Mouse (Mus musculus) right cerebral cortex, postnatal 36 days (tissue): Measurements from ENCODE around the gene 4930523C07Rik.

Source experiments
- DNase-seq, 2 experiments: peaks; one replicate each; pipeline ENCODE4 v3.0.0; 2022; ENCODE audit warnings: low spot score in 2 of 2, mixed read lengths in 1 of 2

The 4930523C07Rik gene

DNA sequence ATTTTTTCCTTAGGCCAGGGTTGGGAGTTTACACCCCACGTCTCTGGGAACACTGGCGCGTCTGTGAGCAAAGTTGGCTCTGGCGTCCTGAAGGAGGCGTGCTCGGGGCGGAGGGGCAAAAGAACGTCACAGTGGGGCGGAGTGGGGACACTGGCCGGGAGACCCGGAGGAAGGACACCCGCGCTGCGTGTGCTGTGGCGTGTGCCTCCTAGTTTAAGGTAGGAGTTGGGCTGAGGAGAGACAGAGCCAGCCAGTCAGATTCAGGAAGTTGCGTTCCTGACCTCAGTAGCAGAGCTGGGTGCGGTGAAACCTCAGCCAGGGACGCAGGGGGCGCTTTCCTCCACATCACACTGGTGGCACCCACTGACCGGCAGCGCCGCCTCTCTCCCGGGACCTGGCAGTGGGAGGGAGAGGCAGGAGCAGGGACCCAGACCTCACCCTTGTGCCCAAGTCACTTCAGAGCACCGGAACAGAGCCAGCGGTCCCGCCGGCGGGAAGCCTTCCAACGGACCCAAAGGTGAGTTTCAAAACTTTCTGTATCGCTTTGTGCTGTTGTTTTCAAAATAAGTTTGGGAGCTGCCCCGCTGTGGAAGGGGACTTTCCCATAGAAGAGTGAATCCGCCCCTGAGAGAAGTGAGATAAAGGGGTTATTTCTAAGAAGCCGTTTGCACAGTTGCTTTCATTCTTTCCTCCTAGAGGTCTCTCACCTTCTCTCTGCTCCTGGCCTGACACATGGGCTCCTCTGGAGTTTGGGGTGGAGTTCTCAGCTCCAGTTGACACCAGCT lies at the start of gene 4930523C07Rik:
Gene 4930523C07Rik, plus strand, starts transcription at position 146 of the 785 bp plus-strand sequence.
- no peak for DNase-seq

DNA sequence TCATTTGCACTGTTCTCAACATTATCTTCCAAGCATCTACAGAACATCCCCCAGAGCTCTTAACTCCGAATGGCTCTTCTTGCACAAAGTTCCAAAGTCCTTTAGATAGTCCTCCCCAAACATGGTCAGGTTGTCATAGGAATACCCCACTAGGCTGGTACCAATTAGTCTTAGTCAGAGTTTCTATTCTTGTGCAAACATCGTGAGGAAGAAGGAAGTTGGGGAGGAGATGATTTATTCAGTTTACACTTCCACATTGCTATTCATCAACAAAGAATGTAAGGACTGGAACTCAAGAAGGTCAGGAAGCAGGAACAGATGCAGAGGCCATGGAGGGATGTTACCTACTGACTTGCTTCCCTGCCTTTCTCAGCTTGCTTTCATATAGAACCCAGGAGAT lies 46.9 kb upstream of the 4930523C07Rik start:
- no peak for DNase-seq

- no peak for DNase-seq
Measured at GRCm38 (mm10) chr1:159998349-159998748, 45.8 kb upstream of the 4930523C07Rik start.

- DNase-seq = no peak
Measured at GRCm38 (mm10) chr1:159999232-159999631, 45.0 kb upstream of the 4930523C07Rik start.

- DNase-seq = no peak
Measured at GRCm38 (mm10) chr1:160005319-160005718, 38.9 kb upstream of the 4930523C07Rik start.

GRCm38 (mm10) chr1:160006919-160007588 lies 37.1 kb upstream of the 4930523C07Rik start:
- no peak for DNase-seq

DNA sequence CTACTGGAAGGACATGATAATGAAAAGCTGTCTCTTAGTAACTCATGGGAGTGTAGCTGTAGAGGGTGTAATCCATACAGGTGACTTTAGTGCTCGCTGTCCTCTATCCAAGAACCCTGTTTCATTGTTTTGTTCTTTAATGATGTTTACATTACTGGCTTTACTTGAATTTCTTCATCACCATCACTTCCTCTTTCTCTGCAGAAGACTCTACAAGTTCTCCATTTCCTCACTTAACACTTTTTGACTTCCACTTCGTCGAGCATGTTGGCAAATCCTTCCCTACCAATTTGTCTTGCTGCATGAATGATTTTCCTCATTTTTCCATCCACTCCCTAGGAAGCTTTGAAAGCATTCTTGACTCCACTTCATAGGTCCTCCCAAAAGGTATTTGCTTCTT lies 31.1 kb upstream of the 4930523C07Rik start:
- DNase-seq = no peak

- DNase-seq = no peak
Measured at GRCm38 (mm10) chr1:160024339-160024980, 19.7 kb upstream of the 4930523C07Rik start.

GRCm38 (mm10) chr1:160025146-160025894 lies 18.9 kb upstream of the 4930523C07Rik start:
- no peak for DNase-seq

DNA sequence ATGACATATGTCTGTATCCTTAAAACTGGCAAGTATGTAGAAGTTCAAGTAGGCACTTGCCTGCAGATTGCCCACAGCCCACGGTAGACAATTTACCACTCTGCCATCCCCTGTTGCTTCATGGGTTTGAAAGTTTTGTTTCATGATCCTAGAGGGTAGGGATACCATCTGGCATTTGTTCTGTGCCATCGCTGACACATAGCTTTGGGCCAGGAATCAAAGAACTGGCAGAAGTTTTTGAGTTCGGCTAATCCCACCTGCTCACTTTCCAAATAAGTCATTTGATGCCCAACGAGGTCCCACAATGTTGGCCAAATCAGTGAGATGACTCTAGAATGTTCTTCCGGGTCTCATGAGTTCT lies 18.3 kb upstream of the 4930523C07Rik start:
- DNase-seq = no peak

- no peak for DNase-seq
Measured at GRCm38 (mm10) chr1:160027939-160028338, 16.2 kb upstream of the 4930523C07Rik start.

GRCm38 (mm10) chr1:160033948-160034598 lies 10.1 kb upstream of the 4930523C07Rik start:
- DNase-seq = no peak

DNA sequence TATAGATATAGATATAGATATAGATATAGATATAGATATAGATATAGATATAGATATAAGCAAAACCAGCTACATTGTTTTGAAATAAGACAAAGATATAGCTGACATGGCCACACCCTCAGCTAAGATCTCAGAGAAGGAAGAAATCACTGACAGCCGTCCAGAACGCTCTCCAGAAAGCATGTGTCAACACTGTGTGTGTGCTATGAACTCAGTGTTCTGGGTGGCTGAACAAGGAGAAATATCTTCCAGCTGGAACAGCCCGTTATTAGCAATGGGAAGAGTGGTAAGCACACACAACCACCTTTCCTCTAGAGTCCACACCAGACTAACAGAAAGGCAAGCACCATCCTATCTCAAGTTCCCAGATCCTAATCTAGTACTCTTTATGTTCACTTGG lies 8.6 kb upstream of the 4930523C07Rik start:
- no peak for DNase-seq

DNA sequence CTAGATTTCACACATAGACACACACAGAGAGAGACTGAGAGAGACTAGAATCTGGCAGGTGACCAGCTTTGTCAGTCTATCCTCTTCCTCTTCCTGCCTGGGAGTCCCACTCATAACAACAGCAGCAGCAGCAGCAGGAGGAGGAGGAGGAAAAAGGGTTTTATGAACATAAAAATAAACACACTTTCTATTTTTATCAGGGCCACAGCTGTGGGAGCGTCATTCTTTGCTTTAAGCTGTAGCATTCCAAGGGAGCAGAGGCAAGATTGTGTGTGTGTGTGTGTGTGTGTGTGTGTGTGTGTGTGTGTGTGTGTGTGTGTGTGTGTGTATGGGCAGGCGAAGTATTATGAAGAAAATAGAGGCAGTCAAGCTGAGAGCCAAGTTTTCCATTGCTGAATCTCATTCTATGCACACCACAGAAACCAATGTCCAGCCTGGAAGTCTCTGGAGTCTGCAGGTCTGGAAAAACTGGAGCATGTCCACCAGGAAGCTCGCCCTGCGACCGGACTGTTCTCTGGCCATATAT lies 7.1 kb upstream of the 4930523C07Rik start:
- peak; percentile 33 to 47 for DNase-seq

DNA sequence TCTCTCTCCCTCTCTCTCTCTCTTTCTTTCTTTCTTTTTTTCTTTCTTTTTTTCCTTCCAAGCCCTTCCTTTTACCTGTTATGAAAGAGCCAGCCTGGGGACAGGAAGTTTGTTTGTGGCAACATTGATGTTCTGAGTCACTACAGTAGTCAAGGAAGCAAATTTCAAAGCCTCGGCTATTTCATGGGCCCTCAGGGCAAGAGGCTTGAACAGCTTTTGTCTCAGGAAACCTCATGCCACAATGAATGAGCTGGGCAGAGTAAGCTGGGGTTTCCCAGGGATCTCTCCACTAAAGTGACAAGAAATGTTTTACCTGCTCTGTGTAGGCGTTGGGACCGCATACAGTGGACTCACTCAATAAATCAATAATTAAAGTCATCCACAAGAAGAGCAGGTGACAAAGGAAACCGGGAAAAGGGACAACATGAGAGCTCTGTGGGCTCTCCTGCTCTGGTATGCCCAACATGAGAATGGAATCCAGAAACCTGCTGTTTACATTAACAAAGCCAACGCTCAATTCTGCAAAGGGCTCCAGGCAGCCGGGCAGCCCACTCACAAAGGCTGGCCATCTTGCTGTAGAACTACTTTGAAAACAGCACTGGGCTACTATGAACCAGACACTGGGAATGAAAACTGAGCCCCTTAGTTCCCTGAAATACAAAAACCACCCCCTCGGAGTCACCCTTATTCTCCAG lies 4.1 kb upstream of the 4930523C07Rik start:
- DNase-seq = no peak

DNA sequence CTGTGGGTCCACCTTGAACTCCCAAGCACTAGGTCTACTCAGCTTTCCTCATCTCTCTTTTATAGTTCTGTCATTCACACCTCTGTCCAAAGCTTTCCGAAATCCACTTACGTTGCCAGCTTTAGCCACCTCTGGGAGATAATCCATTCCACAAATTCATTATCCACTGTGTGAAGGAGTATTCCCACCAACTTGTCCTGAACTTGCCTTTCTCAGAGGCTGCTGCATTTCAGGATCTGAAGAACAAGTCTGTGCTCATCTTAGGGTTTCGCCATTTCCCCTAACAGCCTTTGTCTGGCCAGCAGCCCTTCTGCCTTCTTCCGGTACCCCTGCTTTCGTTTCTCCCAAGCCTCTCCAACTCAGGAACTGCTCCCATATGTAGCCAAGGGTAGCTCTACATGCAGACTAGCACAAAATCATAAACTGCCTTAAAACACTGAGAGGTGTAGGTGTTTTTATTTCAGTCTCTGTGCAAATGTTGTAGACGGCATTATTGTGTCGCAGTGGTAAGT lies 2.9 kb upstream of the 4930523C07Rik start:
- no peak for DNase-seq

DNA sequence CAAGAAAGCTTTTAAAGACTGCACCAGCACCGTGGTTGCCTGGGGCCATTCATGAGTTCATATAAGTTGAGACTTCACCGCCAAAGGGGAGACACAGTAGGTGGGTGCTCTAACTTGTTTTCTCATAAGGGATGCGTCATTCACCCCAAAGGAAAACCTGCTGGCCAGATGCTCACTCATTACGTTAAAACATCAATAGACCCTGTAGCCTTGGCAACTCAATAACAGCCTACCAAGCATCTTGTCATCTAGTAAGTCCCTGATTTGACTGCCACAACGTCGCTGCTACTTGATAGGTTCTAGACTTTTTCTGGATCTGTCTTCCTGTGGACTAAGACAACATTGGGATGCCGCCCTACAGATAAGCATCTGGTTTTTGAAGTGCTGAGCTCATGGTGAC lies 1.8 kb upstream of the 4930523C07Rik start:
- no peak for DNase-seq

- DNase-seq = no peak
Measured at GRCm38 (mm10) chr1:160043271-160043975, 759 bp upstream of the 4930523C07Rik start.

- no peak for DNase-seq
Measured at GRCm38 (mm10) chr1:160045056-160045715, 1.0 kb downstream of the 4930523C07Rik start.
